Mouse (Mus musculus): ENCODE results near the gene Nos3. TPM values are rescaled to one million over a fixed set of nuclear protein-coding genes. Genes with fewer than 3 reads are reported as not detected.

The Nos3 gene
- polyA plus RNA-seq, 1 experiment from 2014 or later: 0.06 TPM

GRCm38 (mm10) chr5:24424004-24424781, 59.6 kb downstream of the Nos3 start:
- no peaks in the 10 kb centered on the region for H3K27me3 ChIP-seq
- DNase-seq (ENCODE audit: low read depth, low spot score): no peak
- no peak for TF ChIP-seq CTCF (IDR thresholded peaks at IDR 0.05)
- ChIA-PET POLR2A (interaction anchor here (0.6 to 14.1 kb wide), 10 partner anchors 10 to 667 kb away, joined by 3 to 150 read pairs (median 14); partner anchors contain the start of genes Agap3, Asic3, Fastk and Tmub1), CTCF (interaction anchor here (0.7 to 5.2 kb wide), 9 partner anchors 8 to 35 kb away, joined by 3 to 55 read pairs (median 4); partner anchors contain the start of genes Abcb8, Fastk and Tmub1)
- ATAC-seq: peak; percentile 2
- in situ Hi-C loops (cut with MboI; ENCODE audit: low pct_unique_long_range_greater_than_20kb): no loop called here

GRCm38 (mm10) chr5:24424861-24425411, 60.3 kb downstream of the Nos3 start:
- ATAC-seq (no peak), DNase-seq (ENCODE audit: low read depth, low spot score) (no peak)
- POLR2A ChIA-PET: interaction anchor here (0.6 to 14.1 kb wide), 13 partner anchors 10 to 667 kb away, joined by 3 to 150 read pairs (median 9); partner anchors contain the start of genes Abcb8, Agap3, Asic3 and Fastk
- no peaks in the 10 kb centered on the region for H3K27me3 ChIP-seq
- TF ChIP-seq CTCF (IDR thresholded peaks at IDR 0.05): no peak
- CTCF ChIA-PET: interaction anchor here (0.7 to 5.2 kb wide), 7 partner anchors 9 to 29 kb away, joined by 3 to 55 read pairs (median 6); partner anchors contain the start of genes Abcb8 and Fastk
- in situ Hi-C loops (cut with MboI; ENCODE audit: low pct_unique_long_range_greater_than_20kb): loop anchor here (25.0 kb wide), 1 partner anchor 988 kb away; the partner anchor contains the start of gene Kmt2e

GRCm38 (mm10) chr5:24425421-24426036, 60.9 kb downstream of the Nos3 start:
- ChIA-PET POLR2A (interaction anchor here (0.6 to 14.1 kb wide), 14 partner anchors 9 to 184 kb away, joined by 3 to 150 read pairs (median 9); partner anchors contain the start of genes Abcb8, Agap3, Asic3 and Fastk), CTCF (interaction anchor here (0.8 to 5.2 kb wide), 8 partner anchors 9 to 29 kb away, joined by 3 to 55 read pairs (median 5); partner anchors contain the start of genes Abcb8 and Fastk)
- TF ChIP-seq CTCF (IDR thresholded peaks at IDR 0.05): no peak
- no peaks in the 10 kb centered on the region for H3K27me3 ChIP-seq
- DNase-seq (ENCODE audit: low read depth, low spot score): no peak
- in situ Hi-C loops (cut with MboI; ENCODE audit: low pct_unique_long_range_greater_than_20kb): loop anchor here (25.0 kb wide), 1 partner anchor 988 kb away; the partner anchor contains the start of gene Kmt2e
- ATAC-seq: no peak

- ChIA-PET POLR2A (interaction anchor here (0.7 to 14.1 kb wide), 10 partner anchors 9 to 183 kb away, joined by 3 to 150 read pairs (median 11); partner anchors contain the start of genes Abcb8, Agap3, Asic3 and Fastk), CTCF (interaction anchor here (0.8 to 5.2 kb wide), 7 partner anchors 10 to 30 kb away, joined by 3 to 55 read pairs (median 4); partner anchors contain the start of genes Abcb8 and Fastk)
- ATAC-seq (no peak), DNase-seq (ENCODE audit: low read depth, low spot score) (no peak)
- no peak for TF ChIP-seq CTCF (IDR thresholded peaks at IDR 0.05)
- no peaks in the 10 kb centered on the region for H3K27me3 ChIP-seq
- in situ Hi-C loops (cut with MboI; ENCODE audit: low pct_unique_long_range_greater_than_20kb): loop anchor here (25.0 kb wide), 1 partner anchor 989 kb away; the partner anchor contains the start of gene Kmt2e
Observed at GRCm38 (mm10) chr5:24426037-24426432, 61.4 kb downstream of the Nos3 start.

- ChIA-PET CTCF (interaction anchor here (0.8 to 5.2 kb wide), 5 partner anchors 11 to 31 kb away, joined by 4 to 55 read pairs (median 8); partner anchors contain the start of genes Abcb8 and Fastk), POLR2A (interaction anchor here (1.1 to 14.1 kb wide), 8 partner anchors 8 to 38 kb away, joined by 4 to 150 read pairs (median 11); partner anchors contain the start of genes Abcb8, Agap3, Fastk and Tmub1)
- H3K27me3 ChIP-seq: no peaks in the 10 kb centered on the region
- no peak for ATAC-seq
- no peak for DNase-seq (ENCODE audit: low read depth, low spot score)
- no peak for TF ChIP-seq CTCF (IDR thresholded peaks at IDR 0.05)
- in situ Hi-C loops (cut with MboI; ENCODE audit: low pct_unique_long_range_greater_than_20kb): loop anchor here (25.0 kb wide), 1 partner anchor 989 kb away; the partner anchor contains the start of gene Kmt2e
Observed at GRCm38 (mm10) chr5:24426556-24427284, 62.1 kb downstream of the Nos3 start.

- no peak for TF ChIP-seq CTCF (IDR thresholded peaks at IDR 0.05)
- H3K27me3 ChIP-seq: no peaks in the 10 kb centered on the region
- in situ Hi-C loops (cut with MboI; ENCODE audit: low pct_unique_long_range_greater_than_20kb): loop anchor here (25.0 kb wide), 1 partner anchor 990 kb away; the partner anchor contains the start of gene Kmt2e
- POLR2A ChIA-PET: interaction anchor here (1.1 to 14.1 kb wide), 5 partner anchors 17 to 38 kb away, joined by 4 to 150 read pairs (median 8); partner anchors contain the start of genes Agap3, Fastk and Tmub1
- ATAC-seq (no peak), DNase-seq (ENCODE audit: low read depth, low spot score) (no peak)
- CTCF ChIA-PET: interaction anchor here (0.6 to 5.2 kb wide), 5 partner anchors 16 to 31 kb away, joined by 3 to 55 read pairs (median 4); partner anchors contain the start of genes Abcb8, Fastk and Tmub1
Observed at GRCm38 (mm10) chr5:24427285-24427633, 62.6 kb downstream of the Nos3 start.

GRCm38 (mm10) chr5:24427981-24428402, 63.4 kb downstream of the Nos3 start:
- POLR2A ChIA-PET: interaction anchor here (0.8 to 14.1 kb wide), 5 partner anchors 16 to 33 kb away, joined by 3 to 150 read pairs (median 5); partner anchors contain the start of genes Agap3, Fastk and Tmub1
- DNase-seq (ENCODE audit: low read depth, low spot score): no peak
- no peak for ATAC-seq
- in situ Hi-C loops (cut with MboI; ENCODE audit: low pct_unique_long_range_greater_than_20kb): loop anchor here (25.0 kb wide), 1 partner anchor 991 kb away; the partner anchor contains the start of gene Kmt2e
- no peaks in the 10 kb centered on the region for H3K27me3 ChIP-seq
- CTCF ChIA-PET: interaction anchor here (0.6 to 5.2 kb wide), 5 partner anchors 12 to 33 kb away, joined by 3 to 55 read pairs (median 3); partner anchors contain the start of genes Abcb8 and Tmub1
- no peak for TF ChIP-seq CTCF (IDR thresholded peaks at IDR 0.05)

- ATAC-seq (no peak), DNase-seq (ENCODE audit: low read depth, low spot score) (no peak)
- ChIA-PET CTCF (interaction anchor here (0.9 to 1.4 kb wide), 3 partner anchors 12 to 34 kb away, joined by 3 to 8 read pairs (median 3); partner anchors contain the start of gene Abcb8), POLR2A (interaction anchor here (0.8 to 14.1 kb wide), 4 partner anchors 16 to 34 kb away, joined by 3 to 150 read pairs (median 4); partner anchors contain the start of genes Agap3, Fastk and Tmub1)
- in situ Hi-C loops (cut with MboI; ENCODE audit: low pct_unique_long_range_greater_than_20kb): loop anchor here (25.0 kb wide), 1 partner anchor 991 kb away; the partner anchor contains the start of gene Kmt2e
- TF ChIP-seq CTCF (IDR thresholded peaks at IDR 0.05): no peak
- no peaks in the 10 kb centered on the region for H3K27me3 ChIP-seq
Observed at GRCm38 (mm10) chr5:24428596-24428995, 64.0 kb downstream of the Nos3 start.

Data from Patski (cell line).